ENCODE assay signal across 8 mouse cellular contexts in genomic region chr3:75955661-75956491, GRCm38 (mm10). TPM values are rescaled to one million over a fixed set of nuclear protein-coding genes. Genes with fewer than 3 reads are reported as not detected.
DNase-seq lines count a peak whose midpoint lies in the region; TF ChIP-seq lines count a peak whose summit lies in the region.

No protein-coding gene starts in this region.

- no peak for TF ChIP-seq CTCF in cortical plate, adult 2 months (IDR thresholded peaks at IDR 0.05; ENCODE audit: extremely low read depth, insufficient read depth, low read length)

- no peaks in the 10 kb centered on the region for H3K27me3 ChIP-seq in midbrain, embryonic 10.5 days (ENCODE audit: low read depth, poor library complexity, severe bottlenecking)

- H3K27ac ChIP-seq in cortical plate, adult 2 months (ENCODE audit: insufficient read depth, low read length) = peak overlapping the region; percentile 63
- H3K27ac ChIP-seq in midbrain, embryonic 10.5 days (replicated peaks) = peak overlapping the region; percentile 95

- H3K4me3 ChIP-seq in cortical plate, adult 2 months (ENCODE audit: insufficient read depth, low read length) = peak overlapping the region; percentile 85
- peak overlapping the region; percentile 68 for H3K4me3 ChIP-seq in midbrain, embryonic 10.5 days

- WGBS in midbrain, embryonic 10.5 days = 4% methylated on average over 47 of the region's 47 CpGs

- no peaks in the 10 kb centered on the region for H3K9me3 ChIP-seq in midbrain, embryonic 10.5 days (replicated peaks)

- H3K36me3 ChIP-seq in midbrain, embryonic 10.5 days = peaks cover 8% of the 10 kb centered on the region; the same call in 1 of the 2 replicates

- DNase-seq in urinary bladder, adult 18-20 months (ENCODE audit: low spot score in 2 of 2) = peak; percentile 19
- DNase-seq in urinary bladder, postnatal 4 days (ENCODE audit: low spot score in 2 of 2) = no peak
- peak; percentile 9 for DNase-seq in heart, adult 8-10 months (ENCODE audit: low spot score)
- DNase-seq in layer of hippocampus, postnatal 25 days (ENCODE audit: extremely low spot score in 1 of 2, low spot score in 1 of 2) = peak; percentile 25 to 35
- DNase-seq in midbrain, embryonic 10.5 days (ENCODE audit: low spot score) = peak; percentile 76
- DNase-seq in spleen, postnatal 36 days (ENCODE audit: low spot score in 2 of 2) = peak; percentile 9 to 18
- DNase-seq in kidney, postnatal 14 days = no peak

- peaks cover 2% of the 10 kb centered on the region; the same call in 1 of the 2 replicates for H3K4me1 ChIP-seq in cortical plate, adult 2 months (ENCODE audit: control insufficient read depth, insufficient read depth, low read length)
- H3K4me1 ChIP-seq in midbrain, embryonic 10.5 days = peaks cover 30% of the 10 kb centered on the region

- no peak for TF ChIP-seq POLR2A in cortical plate, adult 2 months (IDR thresholded peaks at IDR 0.05; ENCODE audit: extremely low read depth, insufficient read depth, low read length)

RNA-seq across cellular contexts. Expression of gene Golim4, which starts 0.9 kb away (rescaled TPM):
- 20.4 and 22.9 TPM in 2 replicates for polyA plus RNA-seq in cortical plate, adult 2 months (2012; rRNA removed)
- total RNA-seq in heart, adult 8-10 months (2022) = 10 to 100 TPM; 16.5 to 20.4 (median 18.7) TPM
- 10 to 100 TPM; 20.9 to 21.9 TPM for total RNA-seq in layer of hippocampus, postnatal 25 days (2021)
- polyA plus RNA-seq in midbrain, embryonic 10.5 days (2016; fragmentation: Nextera tagmentation; extraction: Ambion mirVana) = 52.2 and 55.7 TPM in 2 replicates

Comparison
In these comparisons a context has a peak if more than half of its experiments do, and no peak if none do; other contexts are left out.
1. DNase-seq: peak in urinary bladder, adult 18-20 months (2 of 2), heart, adult 8-10 months (single experiment), layer of hippocampus, postnatal 25 days (2 of 2), midbrain, embryonic 10.5 days (single experiment) and spleen, postnatal 36 days (2 of 2); none in urinary bladder, postnatal 4 days (0 of 2) and kidney, postnatal 14 days (single experiment).